Mouse (Mus musculus): Measurements from ENCODE around the gene Klrg2.
A peak's percentile ranks its signal among the peaks of the same experiment; 100 is the strongest.

Klrg2 gene

DNA sequence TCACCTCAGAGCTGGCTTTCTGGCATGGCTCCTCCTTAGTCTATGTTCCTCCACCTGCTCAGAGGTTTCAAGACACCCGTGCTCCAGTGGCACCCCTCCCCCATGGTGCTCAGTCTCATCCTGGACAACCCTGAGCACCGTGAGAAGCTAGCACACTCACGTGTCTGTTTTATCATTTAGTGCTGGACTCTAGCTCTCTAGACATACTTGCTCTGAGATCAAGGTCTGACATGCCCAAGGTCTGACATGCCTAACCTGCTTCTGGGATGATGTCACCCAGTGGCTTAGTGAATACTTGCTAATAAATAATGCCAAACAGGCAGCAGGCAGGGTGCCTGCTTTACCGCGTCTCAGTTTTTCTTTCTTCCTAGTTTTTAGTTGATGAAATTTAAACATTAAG, 5.6 kb upstream of the Klrg2 start:
- DNase-seq (ENCODE audit: low read depth, low spot score), result no peak
- Histone ChIP-seq H3K27me3 (ENCODE audit: control insufficient read depth, insufficient read depth, low read length, poor library complexity, severe bottlenecking) (no peaks in the 10 kb centered on the region; the same call in 1 of the 2 replicates), H3K36me3 (ENCODE audit: control insufficient read depth, insufficient read depth, low read length, poor library complexity, severe bottlenecking) (no peaks in the 10 kb centered on the region)

GRCm38 (mm10) chr6:38641645-38642044, 4.6 kb upstream of the Klrg2 start:
- Histone ChIP-seq H3K27me3 (ENCODE audit: control insufficient read depth, insufficient read depth, low read length, poor library complexity, severe bottlenecking) (no peaks in the 10 kb centered on the region; the same call in 1 of the 2 replicates), H3K36me3 (ENCODE audit: control insufficient read depth, insufficient read depth, low read length, poor library complexity, severe bottlenecking) (no peaks in the 10 kb centered on the region)
- peak; percentile 21 for DNase-seq (ENCODE audit: low read depth, low spot score)

DNA sequence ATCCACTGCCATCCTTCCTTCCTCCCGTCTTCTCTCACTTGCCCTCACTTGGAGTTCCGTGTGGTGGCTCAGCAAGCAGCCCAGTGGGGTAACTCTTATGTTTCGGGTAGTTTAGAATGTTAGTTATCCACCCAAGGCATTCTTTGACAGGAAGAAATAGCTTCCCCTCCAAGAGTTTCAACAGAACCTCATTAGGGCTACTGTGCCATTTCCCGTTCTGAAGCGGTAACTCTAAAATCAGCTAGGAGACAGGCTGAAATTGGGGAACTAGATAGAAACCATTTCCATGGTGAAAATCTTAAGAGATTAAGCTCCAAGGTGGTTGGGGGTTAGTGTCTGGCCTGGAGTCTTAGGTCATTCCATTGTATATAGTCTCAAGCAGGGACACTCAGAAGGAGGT, 4.2 kb upstream of the Klrg2 start:
- DNase-seq (ENCODE audit: low read depth, low spot score), result peak; percentile 12
- Histone ChIP-seq H3K36me3 (ENCODE audit: control insufficient read depth, insufficient read depth, low read length, poor library complexity, severe bottlenecking) (no peaks in the 10 kb centered on the region), H3K27me3 (ENCODE audit: control insufficient read depth, insufficient read depth, low read length, poor library complexity, severe bottlenecking) (no peaks in the 10 kb centered on the region; the same call in 1 of the 2 replicates)

DNA sequence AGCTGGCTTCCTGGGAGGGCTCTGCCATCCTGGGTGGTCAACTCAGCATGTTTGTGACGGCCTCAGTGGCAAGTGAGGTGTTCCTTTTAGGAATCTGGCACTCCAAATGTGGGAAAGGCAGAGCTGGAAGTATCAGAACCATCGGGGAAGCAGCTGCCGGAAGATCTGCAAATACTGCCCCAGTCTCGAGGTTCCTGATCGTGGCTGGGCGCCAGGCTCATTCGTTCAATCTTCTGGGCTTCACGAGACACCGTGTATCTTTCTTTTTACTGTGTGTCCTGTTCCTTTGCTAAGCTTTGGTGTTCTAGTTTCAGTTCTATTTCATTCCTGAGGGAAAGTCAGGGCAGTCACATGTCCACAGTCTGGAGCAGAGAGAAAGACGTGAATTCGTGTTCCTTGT, 3.4 kb upstream of the Klrg2 start:
- no peaks in the 10 kb centered on the region for H3K36me3 ChIP-seq (ENCODE audit: control insufficient read depth, insufficient read depth, low read length, poor library complexity, severe bottlenecking)
- no peak for DNase-seq (ENCODE audit: low read depth, low spot score)
- H3K27me3 ChIP-seq (ENCODE audit: control insufficient read depth, insufficient read depth, low read length, poor library complexity, severe bottlenecking), result no peaks in the 10 kb centered on the region; the same call in 1 of the 2 replicates

DNA sequence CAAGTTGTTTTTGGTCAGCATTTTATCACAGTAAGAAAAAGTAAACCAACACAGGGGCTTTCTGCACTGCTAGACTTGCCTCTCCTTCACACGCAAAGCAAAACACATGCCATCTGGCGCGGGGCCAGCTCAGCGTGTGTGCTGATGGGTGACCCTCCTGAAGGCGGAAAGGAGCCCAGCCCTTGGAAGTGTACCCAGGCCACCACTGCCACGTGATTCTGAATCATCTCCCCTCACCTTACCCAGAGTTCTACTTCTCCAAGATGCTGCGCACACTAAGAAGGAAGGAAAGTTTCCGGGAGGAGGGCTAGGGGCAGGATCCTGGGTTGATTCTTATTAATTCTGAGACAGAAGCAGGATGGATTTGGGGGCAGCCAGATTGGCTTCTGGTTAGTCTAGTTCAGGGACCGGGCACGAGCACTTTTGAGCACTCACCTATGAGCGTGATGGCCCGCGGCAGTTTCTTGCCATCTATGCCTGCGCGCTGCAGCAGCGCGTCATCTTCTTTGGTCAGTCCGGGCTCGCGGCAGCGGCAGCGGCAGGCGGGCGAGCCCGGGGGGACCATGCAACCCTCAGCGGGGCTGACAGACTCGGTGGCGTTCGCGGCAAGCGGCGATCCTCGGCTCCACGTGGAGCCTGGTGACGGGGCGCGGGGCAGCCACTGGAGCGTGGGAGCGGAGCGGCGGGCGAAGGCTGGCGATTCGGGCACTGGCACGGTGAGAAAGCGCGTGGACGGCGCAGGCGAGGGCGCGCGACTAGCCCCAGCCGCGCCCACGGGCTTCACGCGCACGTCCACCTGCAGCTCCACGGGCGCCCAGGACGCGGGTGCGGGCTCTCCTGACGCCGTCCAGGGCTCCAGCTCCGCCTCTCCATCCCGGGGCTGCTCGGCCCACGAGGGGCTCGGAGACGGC, 846 bp downstream of the Klrg2 start:
- DNase-seq (ENCODE audit: low read depth, low spot score), result peak; percentile 39
- Histone ChIP-seq H3K27me3 (ENCODE audit: control insufficient read depth, insufficient read depth, low read length, poor library complexity, severe bottlenecking) (no peaks in the 10 kb centered on the region; the same call in 1 of the 2 replicates), H3K36me3 (ENCODE audit: control insufficient read depth, insufficient read depth, low read length, poor library complexity, severe bottlenecking) (no peaks in the 10 kb centered on the region)

DNA sequence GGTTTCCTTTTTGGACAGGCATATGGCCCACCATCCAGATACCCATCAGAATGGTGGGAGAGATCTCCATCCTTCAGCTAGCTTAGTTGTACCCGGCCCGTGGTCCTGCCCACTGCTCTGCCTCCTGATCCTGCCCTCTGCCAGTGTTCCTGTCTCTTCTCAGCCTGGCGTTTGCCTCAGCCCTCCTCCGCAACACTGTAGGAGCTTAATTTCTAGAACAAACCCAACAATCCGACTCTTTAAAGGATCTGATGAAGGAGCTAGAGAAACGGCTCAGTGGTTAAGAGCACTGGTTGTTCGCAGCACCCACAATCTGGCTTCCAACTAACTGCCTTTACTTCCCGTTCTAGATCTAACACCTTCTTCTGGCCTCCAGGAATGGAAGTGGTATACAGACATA, 2.6 kb downstream of the Klrg2 start:
- DNase-seq (ENCODE audit: low read depth, low spot score), result no peak
- no peaks in the 10 kb centered on the region; the same call in 1 of the 2 replicates for H3K27me3 ChIP-seq (ENCODE audit: control insufficient read depth, insufficient read depth, low read length, poor library complexity, severe bottlenecking)
- H3K36me3 ChIP-seq (ENCODE audit: control insufficient read depth, insufficient read depth, low read length, poor library complexity, severe bottlenecking), result no peaks in the 10 kb centered on the region

DNA sequence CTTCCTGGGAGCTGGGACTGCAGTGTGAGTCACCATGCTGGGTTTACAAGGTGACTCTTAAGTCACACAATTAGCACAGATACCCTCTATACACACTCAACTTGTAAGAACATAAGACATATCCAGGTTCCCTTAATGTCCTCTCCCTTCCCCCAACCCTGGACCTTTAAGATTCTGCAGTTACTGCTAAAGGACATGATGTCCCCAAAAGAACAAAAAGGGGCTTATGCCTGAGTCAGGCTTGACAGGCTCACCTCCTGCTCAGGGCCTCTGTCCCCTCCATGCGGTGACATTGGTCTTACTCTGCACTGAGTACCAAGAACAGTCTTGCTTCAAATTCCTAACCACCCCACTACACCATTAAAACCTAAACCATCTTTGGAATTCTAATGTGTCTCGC, 4.2 kb downstream of the Klrg2 start:
- H3K36me3 ChIP-seq (ENCODE audit: control insufficient read depth, insufficient read depth, low read length, poor library complexity, severe bottlenecking), result no peaks in the 10 kb centered on the region
- H3K27me3 ChIP-seq (ENCODE audit: control insufficient read depth, insufficient read depth, low read length, poor library complexity, severe bottlenecking), result no peaks in the 10 kb centered on the region
- no peak for DNase-seq (ENCODE audit: low read depth, low spot score)

- DNase-seq (ENCODE audit: low read depth, low spot score), result no peak
- H3K36me3 ChIP-seq (ENCODE audit: control insufficient read depth, insufficient read depth, low read length, poor library complexity, severe bottlenecking), result no peaks in the 10 kb centered on the region
- no peaks in the 10 kb centered on the region for H3K27me3 ChIP-seq (ENCODE audit: control insufficient read depth, insufficient read depth, low read length, poor library complexity, severe bottlenecking)
These were observed 7.5 kb downstream of the Klrg2 start for GRCm38 (mm10) chr6:38629556-38629955.

DNA sequence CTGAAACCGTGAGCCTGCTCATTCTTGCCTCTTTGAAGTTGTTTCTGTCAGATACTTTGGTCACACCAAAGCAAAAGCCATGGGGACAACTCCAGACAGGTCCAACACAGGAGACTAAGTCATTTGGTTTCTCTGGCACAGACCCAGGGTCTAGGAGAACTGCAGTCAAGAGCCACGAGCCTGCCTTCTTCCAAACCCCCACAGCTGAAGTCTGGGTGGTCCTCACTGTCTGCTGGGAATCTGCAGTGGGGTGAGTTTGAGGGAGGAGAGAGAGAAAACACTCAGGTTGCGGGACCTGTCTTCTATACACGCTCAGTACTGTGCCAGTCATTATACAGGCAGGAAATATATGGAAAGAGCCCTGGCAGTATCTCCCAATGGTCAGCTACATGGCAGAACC, 9.6 kb downstream of the Klrg2 start:
- no peak for DNase-seq (ENCODE audit: low read depth, low spot score)
- Histone ChIP-seq H3K36me3 (ENCODE audit: control insufficient read depth, insufficient read depth, low read length, poor library complexity, severe bottlenecking) (0 out of 2 replicates have a peak, but pooled peaks cover 2% of the 10 kb centered on the region), H3K27me3 (ENCODE audit: control insufficient read depth, insufficient read depth, low read length, poor library complexity, severe bottlenecking) (no peaks in the 10 kb centered on the region)

GRCm38 (mm10) chr6:38627081-38627480, 10.0 kb downstream of the Klrg2 start:
- Histone ChIP-seq H3K27me3 (ENCODE audit: control insufficient read depth, insufficient read depth, low read length, poor library complexity, severe bottlenecking) (no peaks in the 10 kb centered on the region), H3K36me3 (ENCODE audit: control insufficient read depth, insufficient read depth, low read length, poor library complexity, severe bottlenecking) (0 out of 2 replicates have a peak, but pooled peaks cover 2% of the 10 kb centered on the region)
- DNase-seq (ENCODE audit: low read depth, low spot score), result no peak

DNA sequence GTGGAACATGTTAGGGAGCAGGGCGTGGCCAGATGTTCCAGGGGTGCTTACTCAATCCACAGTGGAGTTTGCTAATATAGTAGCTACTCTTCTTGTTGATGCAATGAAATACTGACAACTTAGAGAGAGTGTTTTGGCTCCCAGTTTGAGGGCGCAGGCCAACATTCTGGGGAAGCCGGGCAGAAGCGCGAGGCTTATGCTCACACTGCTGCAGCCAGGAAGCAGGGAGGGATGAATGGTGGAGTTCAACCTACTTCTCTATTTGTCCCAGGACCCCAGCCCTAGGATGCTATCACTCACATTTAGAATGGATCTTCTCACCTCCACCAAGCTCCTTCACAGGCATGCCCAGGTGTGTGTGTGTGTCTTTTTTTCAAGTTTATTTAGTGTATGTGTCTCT, 11.0 kb downstream of the Klrg2 start:
- no peak for DNase-seq (ENCODE audit: low read depth, low spot score)

DNA sequence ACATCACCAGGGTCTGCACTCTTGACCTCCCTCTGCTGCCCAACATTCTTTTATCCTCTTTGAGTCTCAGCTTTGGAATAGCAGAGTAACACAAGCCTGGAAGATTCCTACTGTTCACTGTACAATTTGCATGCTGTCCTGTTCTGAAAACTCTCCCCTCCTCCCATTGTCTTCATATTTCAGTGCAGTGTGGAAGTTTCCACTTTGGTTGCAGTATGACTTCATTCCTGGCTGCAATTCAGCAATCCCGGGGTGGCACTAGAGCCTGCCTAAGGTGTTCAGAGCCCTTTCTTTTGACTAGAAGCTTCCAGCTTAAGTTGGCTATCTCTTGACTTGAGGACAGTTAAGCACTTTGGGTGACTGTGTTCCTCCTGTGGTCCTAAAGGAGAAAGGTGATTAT, 12.6 kb downstream of the Klrg2 start:
- Histone ChIP-seq H3K36me3 (ENCODE audit: control insufficient read depth, insufficient read depth, low read length, poor library complexity, severe bottlenecking) (0 out of 2 replicates have a peak, but pooled peaks cover 3% of the 10 kb centered on the region), H3K27me3 (ENCODE audit: control insufficient read depth, insufficient read depth, low read length, poor library complexity, severe bottlenecking) (no peaks in the 10 kb centered on the region)
- DNase-seq (ENCODE audit: low read depth, low spot score), result no peak

More for the DNA sequence above, 11.0 kb downstream of the Klrg2 start:
- Histone ChIP-seq H3K36me3 (ENCODE audit: control insufficient read depth, insufficient read depth, low read length, poor library complexity, severe bottlenecking) (0 out of 2 replicates have a peak, but pooled peaks cover 3% of the 10 kb centered on the region), H3K27me3 (ENCODE audit: control insufficient read depth, insufficient read depth, low read length, poor library complexity, severe bottlenecking) (no peaks in the 10 kb centered on the region)

GRCm38 (mm10) chr6:38623457-38623856, 13.6 kb downstream of the Klrg2 start:
- no peak for DNase-seq (ENCODE audit: low read depth, low spot score)
- H3K36me3 ChIP-seq (ENCODE audit: control insufficient read depth, insufficient read depth, low read length, poor library complexity, severe bottlenecking), result 0 out of 2 replicates have a peak, but pooled peaks cover 4% of the 10 kb centered on the region
- H3K27me3 ChIP-seq (ENCODE audit: control insufficient read depth, insufficient read depth, low read length, poor library complexity, severe bottlenecking), result no peaks in the 10 kb centered on the region; the same call in 1 of the 2 replicates

DNA sequence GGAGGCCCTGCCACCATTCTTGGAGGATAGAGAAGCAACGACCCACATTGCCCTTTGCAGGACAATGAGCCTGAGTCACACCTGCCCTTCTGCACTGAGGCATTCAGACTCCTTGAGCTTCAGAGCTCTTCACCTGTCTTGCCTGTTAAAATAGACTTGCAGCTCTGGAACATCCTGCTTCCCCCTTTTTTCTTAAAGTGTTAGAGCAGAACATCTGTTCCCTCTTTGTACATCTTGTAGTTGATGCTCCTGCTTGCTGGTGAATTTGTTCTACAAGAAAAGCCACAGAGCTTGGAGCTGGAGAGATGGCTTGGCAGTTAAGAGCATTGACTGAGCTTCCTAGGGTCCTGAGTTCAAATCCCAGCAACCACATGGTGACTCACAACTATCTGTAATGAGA, 14.6 kb downstream of the Klrg2 start:
- DNase-seq (ENCODE audit: low read depth, low spot score), result no peak
- peaks cover 9% of the 10 kb centered on the region; the same call in 1 of the 2 replicates for H3K36me3 ChIP-seq (ENCODE audit: control insufficient read depth, insufficient read depth, low read length, poor library complexity, severe bottlenecking)
- H3K27me3 ChIP-seq (ENCODE audit: control insufficient read depth, insufficient read depth, low read length, poor library complexity, severe bottlenecking), result no peaks in the 10 kb centered on the region; the same call in 1 of the 2 replicates

GRCm38 (mm10) chr6:38609892-38610291, 27.1 kb downstream of the Klrg2 start:
- no peak for DNase-seq (ENCODE audit: low read depth, low spot score)
- Histone ChIP-seq H3K36me3 (ENCODE audit: control insufficient read depth, insufficient read depth, low read length, poor library complexity, severe bottlenecking) (peaks cover 9% of the 10 kb centered on the region; the same call in 1 of the 2 replicates), H3K27me3 (ENCODE audit: control insufficient read depth, insufficient read depth, low read length, poor library complexity, severe bottlenecking) (no peaks in the 10 kb centered on the region)
